Mouse (Mus musculus) CH12.LX (cell line): ENCODE measurements around the gene Npas3. TPM values are rescaled to one million over a fixed set of nuclear protein-coding genes. Genes with fewer than 3 reads are reported as not detected.
A peak's percentile ranks its signal among the peaks of the same experiment; 100 is the strongest.

Source experiments
- DNase-seq: peaks from one replicate; pipeline ENCODE4 v3.0.0-alpha.2; 2013; ENCODE audit errors: extremely low read depth
- H3K27ac ChIP-seq: 2 replicates; pipeline ENCODE4 v1.5.1; 2012; ENCODE audit warnings: low read depth, mild to moderate bottlenecking, control low read depth, moderate library complexity; ENCODE audit not compliant: insufficient read depth
- H3K27me3 ChIP-seq: replicated peaks from 2 replicates; pipeline ENCODE3; 2012; ENCODE audit warnings: inconsistent platforms
- H3K36me3 ChIP-seq, 2 experiments: replicated peaks in 1 of 2; 2 replicates each; pipeline versions ENCODE3 to v1.6.1; 2012; ENCODE audit warnings: inconsistent platforms in 1 of 2, low read length in 1 of 2, mild to moderate bottlenecking in 1 of 2, mixed read lengths in 1 of 2, moderate library complexity in 1 of 2; ENCODE audit not compliant: control insufficient read depth in 1 of 2, insufficient read depth in 1 of 2
- H3K4me1 ChIP-seq, 2 experiments: 2 replicates each; pipeline ENCODE4 v1.6.1; 2012; ENCODE audit warnings: inconsistent platforms in 1 of 2, moderate library complexity in 1 of 2; ENCODE audit not compliant: insufficient read depth in 2 of 2, control insufficient read depth in 1 of 2
- H3K4me2 ChIP-seq: 2 replicates; pipeline ENCODE4 v1.6.1; 2012; ENCODE audit warnings: low read depth, mild to moderate bottlenecking, control low read depth; ENCODE audit not compliant: poor library complexity, insufficient read depth, severe bottlenecking
- H3K4me3 ChIP-seq, 3 experiments: fragments of 150-350 bp in 1 of 3; sonication (generic) in 1 of 3; replicated peaks in 1 of 3; 2 replicates each; pipeline versions ENCODE3 to v1.5.1; 2011 to 2012; ENCODE audit warnings: low read depth in 2 of 3, low read length in 2 of 3, mild to moderate bottlenecking in 2 of 3, moderate library complexity in 2 of 3, control low read depth in 1 of 3, improper control_type of control experiment in 1 of 3, inconsistent platforms in 1 of 3, mixed read lengths in 1 of 3; ENCODE audit not compliant: poor library complexity in 1 of 3
- H3K79me2 ChIP-seq: replicated peaks from 2 replicates; pipeline ENCODE4 v1.6.1; 2012; ENCODE audit warnings: mild to moderate bottlenecking, moderate library complexity; ENCODE audit not compliant: control insufficient read depth, poor library complexity, insufficient read depth, severe bottlenecking; ENCODE audit errors: extremely low read depth
- H3K9ac ChIP-seq: 2 replicates; pipeline ENCODE4 v1.6.1; 2012; ENCODE audit warnings: low read depth, mild to moderate bottlenecking, control low read depth, moderate library complexity; ENCODE audit not compliant: insufficient read depth
- H3K9me3 ChIP-seq: replicated peaks from 2 replicates; pipeline ENCODE3; 2012; ENCODE audit warnings: low read length, inconsistent platforms, mixed read lengths
- BHLHE40 ChIP-seq: IDR thresholded peaks from 2 replicates; pipeline ENCODE4 v1.6.1; 2011; ENCODE audit warnings: mild to moderate bottlenecking, low read depth, low read length, improper control_type of control experiment
- CHD1 ChIP-seq: IDR thresholded peaks from 2 replicates; pipeline ENCODE4 v1.6.1; 2012; ENCODE audit warnings: low read depth, low read length, improper control_type of control experiment, inconsistent platforms
- CTCF ChIP-seq, 2 experiments: IDR thresholded peaks in 1 of 2; conservative IDR thresholded peaks in 1 of 2; 2 replicates each; pipeline ENCODE4 v1.5.1; 2011 to 2012; ENCODE audit warnings: low read depth in 2 of 2, low read length in 2 of 2, improper control_type of control experiment in 1 of 2, inconsistent platforms in 1 of 2, mild to moderate bottlenecking in 1 of 2, moderate library complexity in 1 of 2
- E2F4 ChIP-seq: IDR thresholded peaks from 2 replicates; pipeline ENCODE4 v1.6.1; 2011; ENCODE audit warnings: low read depth, low read length, improper control_type of control experiment; ENCODE audit not compliant: insufficient replicate concordance
- ELF1 ChIP-seq: IDR thresholded peaks from 2 replicates; pipeline ENCODE4 v1.6.1; 2014; ENCODE audit warnings: low read depth, mild to moderate bottlenecking, inconsistent platforms, low read length, improper control_type of control experiment
- HCFC1 ChIP-seq: IDR thresholded peaks from 2 replicates; pipeline ENCODE4 v1.6.1; 2012; ENCODE audit warnings: low read depth, mild to moderate bottlenecking, inconsistent platforms, low read length, improper control_type of control experiment
- JUN ChIP-seq: IDR thresholded peaks from 2 replicates; pipeline ENCODE4 v1.6.1; 2011; ENCODE audit warnings: low read depth, mild to moderate bottlenecking, low read length, improper control_type of control experiment, moderate library complexity; ENCODE audit not compliant: insufficient read depth
- KAT2A ChIP-seq: IDR thresholded peaks from 2 replicates; pipeline ENCODE4 v1.6.1; 2012; ENCODE audit warnings: low read length, improper control_type of control experiment, inconsistent platforms; ENCODE audit not compliant: insufficient replicate concordance
- MAX ChIP-seq: IDR thresholded peaks from 2 replicates; pipeline ENCODE4 v1.6.1; 2011; ENCODE audit warnings: low read length, improper control_type of control experiment
- MAZ ChIP-seq: IDR thresholded peaks from 2 replicates; pipeline ENCODE4 v1.6.1; 2012; ENCODE audit warnings: low read depth, mild to moderate bottlenecking, inconsistent platforms, low read length, improper control_type of control experiment, moderate library complexity
- MEF2A ChIP-seq: IDR thresholded peaks from 2 replicates; pipeline ENCODE4 v1.6.1; 2014; ENCODE audit warnings: low read depth, mild to moderate bottlenecking, inconsistent platforms, low read length, improper control_type of control experiment, borderline replicate concordance
- MYC ChIP-seq: IDR thresholded peaks from 2 replicates; pipeline ENCODE4 v1.6.1; 2011; ENCODE audit warnings: low read depth, mild to moderate bottlenecking, improper control_type of control experiment, low read length
- PAX5 ChIP-seq: IDR thresholded peaks from 2 replicates; pipeline ENCODE4 v1.6.1; 2012; ENCODE audit warnings: low read length, inconsistent platforms, mixed read lengths
- POLR2AphosphoS2 ChIP-seq: IDR thresholded peaks from 2 replicates; pipeline ENCODE4 v1.6.1; 2011; ENCODE audit warnings: low read depth, low read length, improper control_type of control experiment
- RAD21 ChIP-seq: IDR thresholded peaks from 2 replicates; pipeline ENCODE4 v1.6.1; 2011; ENCODE audit warnings: low read depth, mild to moderate bottlenecking, low read length, improper control_type of control experiment, moderate library complexity
- RCOR1 ChIP-seq: conservative IDR thresholded peaks from 2 replicates; pipeline ENCODE4 v1.6.1; 2012; ENCODE audit warnings: low read depth, mild to moderate bottlenecking, inconsistent platforms, low read length, improper control_type of control experiment
- TBP ChIP-seq: conservative IDR thresholded peaks from 2 replicates; pipeline ENCODE4 v1.6.1; 2011; ENCODE audit warnings: low read depth, low read length, improper control_type of control experiment
- USF1 ChIP-seq: IDR thresholded peaks from 2 replicates; pipeline ENCODE4 v1.6.1; 2014; ENCODE audit warnings: low read depth, mild to moderate bottlenecking, inconsistent platforms, low read length, improper control_type of control experiment
- ZC3H11A ChIP-seq: IDR thresholded peaks from 2 replicates; pipeline ENCODE4 v1.6.1; 2012; ENCODE audit warnings: low read depth, mild to moderate bottlenecking, inconsistent platforms, low read length, improper control_type of control experiment
- ZMIZ1 ChIP-seq: IDR thresholded peaks from 2 replicates; pipeline ENCODE4 v1.6.1; 2012; ENCODE audit warnings: low read depth, mild to moderate bottlenecking, inconsistent platforms, low read length, improper control_type of control experiment
- dilution Hi-C: fragments of 300-500 bp; cut with MboI; formaldehyde crosslinking; loops from 2 replicates; pipeline ENCODE4 v1.14.3; 2020; ENCODE audit warnings: low sequenced_read_pairs; ENCODE audit not compliant: extremely low pct_unique_long_range_greater_than_20kb, extremely low pct_ligation_motif_present
- in situ Hi-C: fragments of 300-500 bp; cut with MboI; formaldehyde crosslinking; loops from 3 replicates; pipeline ENCODE4 v1.14.3; 2019; ENCODE audit warnings: low sequenced_read_pairs, low pct_ligation_motif_present, low pct_unique_long_range_greater_than_20kb, mixed read lengths
- polyA plus RNA-seq: library from polyadenylated mRNA; unstranded; fragments of >175 nt; gene quantifications from 2 replicates; pipeline ENCODE4 v1.2.1, GENCODE M21; 2012; ENCODE audit warnings: low read depth; ENCODE audit not compliant: insufficient read length
- total RNA-seq, 2 experiments: library from RNA; depleted of rRNA; stranded (reverse); fragments of 300-350 nt in 1 of 2; fragments of >200 nt in 1 of 2; gene quantifications; 2 replicates each; pipeline ENCODE4 v1.2.3; 2012 to 2014

Npas3 gene
- total and polyA plus RNA-seq, 3 experiments = 0.13 TPM; not detected in 1

DNA sequence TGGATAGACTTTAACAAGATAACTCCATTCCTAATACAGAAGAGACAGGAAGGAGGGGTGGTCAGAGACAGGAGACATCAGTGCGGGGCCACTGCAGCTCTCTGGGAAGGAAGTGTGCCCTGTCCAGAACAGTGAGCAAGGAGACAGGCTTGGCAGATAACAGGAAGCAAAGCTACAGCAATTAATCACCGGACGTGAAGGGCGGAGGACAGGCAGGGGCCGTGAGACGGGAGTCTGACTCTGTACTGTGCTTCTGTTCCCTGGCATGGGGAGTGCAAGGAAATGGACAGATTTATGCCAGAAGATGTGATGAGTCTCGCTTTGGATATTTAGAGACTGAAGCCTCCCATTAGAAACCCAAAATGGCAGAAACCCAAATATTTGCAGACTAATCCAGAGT lies 47.3 kb downstream of the Npas3 start:
- no peak overlapping the region for H3K27ac ChIP-seq
- H3K4me1 ChIP-seq = peaks cover 2 to 5% of the 10 kb centered on the region in 2 experiments; a peak in 2 of 4 replicates
- H3K9me3 ChIP-seq = no peaks in the 10 kb centered on the region
- dilution Hi-C loops (no loop called here), in situ Hi-C loops (no loop called here)
- no peak overlapping the region for H3K4me2 ChIP-seq
- TF ChIP-seq ZC3H11A = no peak
- no peak for TF ChIP-seq RAD21
- TF ChIP-seq ELF1 = no peak
- TF ChIP-seq CTCF (conservative IDR thresholded peaks at IDR 0.05 in 1 of 2, IDR thresholded peaks at IDR 0.05 in 1 of 2; ENCODE audit: low read depth in 2 of 2, low read length in 2 of 2) = no peak
- TF ChIP-seq BHLHE40 = no peak
- TF ChIP-seq HCFC1 = no peak
- no peak for TF ChIP-seq MEF2A
- no peak for TF ChIP-seq POLR2AphosphoS2
- no peak for TF ChIP-seq KAT2A
- TF ChIP-seq RCOR1 = no peak
- no peak for TF ChIP-seq CHD1
- no peak for TF ChIP-seq ZMIZ1
- TF ChIP-seq MAX = no peak
- TF ChIP-seq MYC = no peak
- no peak for TF ChIP-seq JUN
- no peak for TF ChIP-seq PAX5
- no peak for TF ChIP-seq MAZ
- TF ChIP-seq TBP = no peak
- H3K36me3 ChIP-seq = no peaks in the 10 kb centered on the region
- no peak overlapping the region for H3K4me3 ChIP-seq
- DNase-seq = no peak
- H3K9ac ChIP-seq = no peak overlapping the region
- H3K79me2 ChIP-seq = no peaks in the 10 kb centered on the region
- H3K27me3 ChIP-seq = no peaks in the 10 kb centered on the region

DNA sequence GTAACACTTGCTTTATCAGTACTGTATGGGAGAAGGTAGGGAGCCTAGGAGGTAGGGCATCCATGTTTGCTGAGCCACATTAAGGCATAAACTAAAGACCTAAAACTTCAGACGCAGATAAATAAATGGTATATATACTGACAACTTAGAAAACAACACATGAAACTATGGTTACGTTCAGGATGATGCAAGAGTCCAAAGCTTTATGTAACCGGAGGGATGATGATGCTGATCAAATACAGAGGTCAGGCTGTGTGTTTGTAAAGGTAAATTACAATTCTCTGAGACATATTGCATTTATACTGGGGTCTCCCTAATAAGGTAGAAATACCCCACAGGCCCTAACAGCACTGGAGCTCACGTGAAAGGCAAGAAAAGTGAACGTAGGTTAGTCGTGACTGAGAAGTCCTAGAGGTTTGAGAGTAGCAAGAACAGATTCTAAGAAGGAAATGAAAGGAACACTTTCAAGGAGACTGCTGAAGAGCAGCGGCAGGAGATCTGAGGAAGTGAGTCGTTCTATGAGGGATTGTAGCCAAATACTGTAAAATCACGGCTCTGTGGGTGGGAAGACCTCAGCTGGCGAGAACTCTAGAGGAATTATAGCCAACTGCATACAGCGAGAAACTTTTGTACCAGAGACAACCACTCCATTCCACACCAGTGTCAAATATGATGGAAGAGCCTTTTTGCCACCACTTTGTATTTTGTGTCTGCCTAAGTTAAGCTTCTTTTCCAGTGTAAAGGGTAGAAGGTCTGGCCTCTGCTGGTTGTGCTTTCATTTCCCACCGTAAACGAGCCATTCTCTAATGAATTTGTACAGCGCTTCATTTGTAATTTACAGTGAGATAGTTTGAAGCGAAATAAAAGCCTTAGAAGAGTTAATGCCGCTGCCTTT lies 49.7 kb downstream of the Npas3 start:
- Histone ChIP-seq H3K9me3 (no peaks in the 10 kb centered on the region), H3K27ac (no peak overlapping the region), H3K27me3 (no peaks in the 10 kb centered on the region), H3K4me1 (peaks cover 2 to 8% of the 10 kb centered on the region in 2 experiments; a peak in 2 of 4 replicates), H3K4me2 (peak overlapping the region; percentile 55; the same call in 1 of the 2 replicates), H3K79me2 (no peaks in the 10 kb centered on the region), H3K4me3 (no peak overlapping the region), H3K9ac (no peak overlapping the region), H3K36me3 (no peaks in the 10 kb centered on the region)
- DNase-seq = no peak
- dilution Hi-C loops = no loop called here
- in situ Hi-C loops = no loop called here
- TF ChIP-seq USF1 (no peak), TBP (no peak), E2F4 (no peak), MYC (no peak)
- TF ChIP-seq, all 38 proteins: peak for 0
